Mouse (Mus musculus): Measurements from ENCODE around the gene Tmem220. TPM values are rescaled to one million over a fixed set of nuclear protein-coding genes. Genes with fewer than 3 reads are reported as not detected.
"Not testable (repeated sequence)": the region's sequence is repeated elsewhere in the genome, so short reads cannot be mapped to it uniquely, and the experiment has no call there.

Tmem220 gene
- polyA plus RNA-seq, 1 experiment from 2014 or later = 0.93 TPM

- no peaks in the 10 kb centered on the region for H3K9me3 ChIP-seq
- no peak overlapping the region for H3K9ac ChIP-seq (replicated peaks)
- WGBS = 89% methylated on average over 13 of the region's 13 CpGs
- no peak overlapping the region for H3K27ac ChIP-seq
- peaks cover 30% of the 10 kb centered on the region for H3K4me1 ChIP-seq (replicated peaks)
- no peak overlapping the region for H3K4me3 ChIP-seq (replicated peaks)
- peaks cover 19% of the 10 kb centered on the region; the same call in 1 of the 2 replicates for H3K27me3 ChIP-seq
- ATAC-seq = no peak
- no peak overlapping the region for H3K4me2 ChIP-seq (replicated peaks)
- H3K36me3 ChIP-seq = no peaks in the 10 kb centered on the region
These were observed 2.4 kb upstream of the Tmem220 start for GRCm38 (mm10) chr11:67022354-67023115.

GRCm38 (mm10) chr11:67023191-67023590 is 1.8 kb upstream of the Tmem220 start:
- H3K4me2 ChIP-seq (replicated peaks); ATAC-seq; H3K27ac ChIP-seq; H3K36me3 ChIP-seq; H3K4me3 ChIP-seq (replicated peaks); H3K9ac ChIP-seq (replicated peaks); H3K9me3 ChIP-seq: not testable (repeated sequence)
- Histone ChIP-seq H3K27me3 (peaks cover 19% of the 10 kb centered on the region; the same call in 1 of the 2 replicates), H3K4me1 (replicated peaks) (peaks cover 23% of the 10 kb centered on the region)
- 38% methylated on average over 1 of the region's 1 CpGs for WGBS

- no peak overlapping the region for H3K4me2 ChIP-seq (replicated peaks)
- H3K27ac ChIP-seq = no peak overlapping the region
- no peak overlapping the region for H3K4me3 ChIP-seq (replicated peaks)
- no peak overlapping the region for H3K9ac ChIP-seq (replicated peaks)
- H3K36me3 ChIP-seq = no peaks in the 10 kb centered on the region
- peaks cover 19% of the 10 kb centered on the region; the same call in 1 of the 2 replicates for H3K27me3 ChIP-seq
- ATAC-seq = no peak
- WGBS = 10% methylated on average over 6 of the region's 6 CpGs
- H3K9me3 ChIP-seq = no peaks in the 10 kb centered on the region
- H3K4me1 ChIP-seq (replicated peaks) = peaks cover 20% of the 10 kb centered on the region
These were observed 1.1 kb upstream of the Tmem220 start for GRCm38 (mm10) chr11:67023802-67024340.

- no peak for ATAC-seq
- Histone ChIP-seq H3K4me3 (replicated peaks) (no peak overlapping the region), H3K36me3 (peaks cover 1% of the 10 kb centered on the region; the same call in 1 of the 2 replicates), H3K27ac (no peak overlapping the region), H3K9me3 (no peaks in the 10 kb centered on the region), H3K9ac (replicated peaks) (no peak overlapping the region), H3K4me1 (replicated peaks) (no peaks in the 10 kb centered on the region), H3K4me2 (replicated peaks) (no peak overlapping the region), H3K27me3 (no peaks in the 10 kb centered on the region)
- WGBS = 60% methylated on average over 16 of the region's 16 CpGs
These were observed 6.1 kb downstream of the Tmem220 start for GRCm38 (mm10) chr11:67030904-67031602.

GRCm38 (mm10) chr11:67031603-67031915 is 6.6 kb downstream of the Tmem220 start:
- Histone ChIP-seq H3K9ac (replicated peaks) (no peak overlapping the region), H3K27ac (no peak overlapping the region), H3K9me3 (no peaks in the 10 kb centered on the region), H3K27me3 (no peaks in the 10 kb centered on the region), H3K4me3 (replicated peaks) (no peak overlapping the region), H3K36me3 (peaks cover 4% of the 10 kb centered on the region; the same call in 1 of the 2 replicates), H3K4me2 (replicated peaks) (no peak overlapping the region), H3K4me1 (replicated peaks) (no peaks in the 10 kb centered on the region)
- no peak for ATAC-seq
- 64% methylated on average over 2 of the region's 2 CpGs for WGBS

- Histone ChIP-seq H3K27me3 (no peaks in the 10 kb centered on the region), H3K9me3 (no peaks in the 10 kb centered on the region), H3K4me3 (replicated peaks) (no peak overlapping the region), H3K36me3 (peaks cover 34% of the 10 kb centered on the region), H3K4me1 (replicated peaks) (no peaks in the 10 kb centered on the region), H3K4me2 (replicated peaks) (no peak overlapping the region), H3K9ac (replicated peaks) (no peak overlapping the region), H3K27ac (no peak overlapping the region)
- ATAC-seq = no peak
- 90% methylated on average over 4 of the region's 4 CpGs for WGBS
These were observed 10.0 kb downstream of the Tmem220 start for GRCm38 (mm10) chr11:67034775-67035485.

- Histone ChIP-seq H3K4me1 (replicated peaks) (no peaks in the 10 kb centered on the region), H3K36me3 (peaks cover 47% of the 10 kb centered on the region), H3K4me3 (replicated peaks) (no peak overlapping the region), H3K9ac (replicated peaks) (no peak overlapping the region), H3K27me3 (no peaks in the 10 kb centered on the region), H3K27ac (no peak overlapping the region), H3K4me2 (replicated peaks) (no peak overlapping the region), H3K9me3 (no peaks in the 10 kb centered on the region)
- no peak for ATAC-seq
- WGBS = 95% methylated on average over 6 of the region's 6 CpGs
These were observed 11.3 kb downstream of the Tmem220 start for GRCm38 (mm10) chr11:67036229-67036628.

- Histone ChIP-seq H3K36me3 (peaks cover 53% of the 10 kb centered on the region), H3K9ac (replicated peaks) (no peak overlapping the region), H3K27ac (no peak overlapping the region), H3K4me3 (replicated peaks) (no peak overlapping the region), H3K9me3 (no peaks in the 10 kb centered on the region), H3K4me2 (replicated peaks) (no peak overlapping the region), H3K27me3 (no peaks in the 10 kb centered on the region), H3K4me1 (replicated peaks) (no peaks in the 10 kb centered on the region)
- no peak for ATAC-seq
- 93% methylated on average over 9 of the region's 9 CpGs for WGBS
These were observed 11.9 kb downstream of the Tmem220 start for GRCm38 (mm10) chr11:67036892-67037291.

GRCm38 (mm10) chr11:67039799-67040198 is 14.8 kb downstream of the Tmem220 start:
- Histone ChIP-seq H3K27me3 (no peaks in the 10 kb centered on the region), H3K9me3 (no peaks in the 10 kb centered on the region), H3K4me1 (replicated peaks) (0 out of 2 replicates have a peak, but pooled peaks cover 3% of the 10 kb centered on the region), H3K36me3 (peaks cover 57% of the 10 kb centered on the region), H3K4me3 (replicated peaks) (no peak overlapping the region), H3K4me2 (replicated peaks) (no peak overlapping the region), H3K27ac (no peak overlapping the region), H3K9ac (replicated peaks) (no peak overlapping the region)
- WGBS = 97% methylated on average over 3 of the region's 3 CpGs
- no peak for ATAC-seq

- Histone ChIP-seq H3K27ac (no peak overlapping the region), H3K27me3 (no peaks in the 10 kb centered on the region), H3K9me3 (no peaks in the 10 kb centered on the region), H3K4me1 (replicated peaks) (0 out of 2 replicates have a peak, but pooled peaks cover 3% of the 10 kb centered on the region), H3K36me3 (peaks cover 59% of the 10 kb centered on the region), H3K9ac (replicated peaks) (no peak overlapping the region), H3K4me2 (replicated peaks) (no peak overlapping the region), H3K4me3 (replicated peaks) (no peak overlapping the region)
- ATAC-seq = no peak
- 95% methylated on average over 6 of the region's 6 CpGs for WGBS
These were observed 15.5 kb downstream of the Tmem220 start for GRCm38 (mm10) chr11:67040483-67040882.

- Histone ChIP-seq H3K4me1 (replicated peaks) (0 out of 2 replicates have a peak, but pooled peaks cover 3% of the 10 kb centered on the region), H3K9me3 (no peaks in the 10 kb centered on the region), H3K27ac (no peak overlapping the region), H3K27me3 (no peaks in the 10 kb centered on the region), H3K4me2 (replicated peaks) (no peak overlapping the region), H3K9ac (replicated peaks) (no peak overlapping the region), H3K36me3 (peaks cover 55% of the 10 kb centered on the region), H3K4me3 (replicated peaks) (no peak overlapping the region)
- ATAC-seq = no peak
- WGBS = 35% methylated on average over 8 of the region's 8 CpGs
These were observed 18.1 kb downstream of the Tmem220 start for GRCm38 (mm10) chr11:67043007-67043406.

- no peak for ATAC-seq
- Histone ChIP-seq H3K27ac (no peak overlapping the region), H3K9me3 (no peaks in the 10 kb centered on the region), H3K4me3 (replicated peaks) (no peak overlapping the region), H3K4me1 (replicated peaks) (0 out of 2 replicates have a peak, but pooled peaks cover 3% of the 10 kb centered on the region), H3K4me2 (replicated peaks) (no peak overlapping the region), H3K36me3 (peaks cover 44% of the 10 kb centered on the region), H3K9ac (replicated peaks) (no peak overlapping the region), H3K27me3 (no peaks in the 10 kb centered on the region)
- WGBS = 89% methylated on average over 6 of the region's 6 CpGs
These were observed 20.0 kb downstream of the Tmem220 start for GRCm38 (mm10) chr11:67044959-67045358.
